Mouse (Mus musculus) left cerebral cortex, postnatal 25 days (tissue): ENCODE results near the gene Abcc4. TPM values are rescaled to one million over a fixed set of nuclear protein-coding genes. Genes with fewer than 3 reads are reported as not detected.

Source experiments
- DNase-seq, 2 experiments: peaks; one replicate each; pipeline ENCODE4 v3.0.0; 2022; ENCODE audit warnings: low spot score in 2 of 2, mixed read lengths in 1 of 2
- intact Hi-C: fragments of 180-260 bp; cut with DNase I; formaldehyde crosslinking; loops from one replicate; pipeline ENCODE4 v1.15.1; 2025
- total RNA-seq, 2 experiments: library from RNA; stranded (reverse); gene quantifications; 2 replicates each; pipeline ENCODE4 v1.2.3; 2021

The Abcc4 gene
- total RNA-seq, 2 experiments from 2014 or later: 7.5 to 10.2 TPM

- intact Hi-C loops: no loop called here
- DNase-seq: no peak
Measured at GRCm38 (mm10) chr14:118713869-118714268, 7.8 kb upstream of the Abcc4 start.

- DNase-seq: no peak
- intact Hi-C loops: no loop called here
Measured at GRCm38 (mm10) chr14:118713408-118713807, 7.4 kb upstream of the Abcc4 start.

- DNase-seq: no peak
- intact Hi-C loops: no loop called here
Measured at GRCm38 (mm10) chr14:118712889-118713288, 6.9 kb upstream of the Abcc4 start.

- no peak for DNase-seq
- intact Hi-C loops: no loop called here
Measured at GRCm38 (mm10) chr14:118710945-118711344, 4.9 kb upstream of the Abcc4 start.

- intact Hi-C loops: loop anchor here (5.0 kb wide), 2 partner anchors 43 to 92 kb away; no protein-coding TSS in a partner anchor
Measured at GRCm38 (mm10) chr14:118709736-118710135, 3.7 kb upstream of the Abcc4 start.

GRCm38 (mm10) chr14:118708126-118708525 is 2.1 kb upstream of the Abcc4 start:
- no peak for DNase-seq
- intact Hi-C loops: loop anchor here (5.0 kb wide), 2 partner anchors 44 to 91 kb away; no protein-coding TSS in a partner anchor

More at GRCm38 (mm10) chr14:118709736-118710135, 3.7 kb upstream of the Abcc4 start:
- DNase-seq: peak; percentile 87 to 96

- intact Hi-C loops: loop anchor here (5.0 kb wide), 2 partner anchors 45 to 90 kb away; no protein-coding TSS in a partner anchor
Measured at GRCm38 (mm10) chr14:118706962-118707361, 943 bp upstream of the Abcc4 start.

DNA sequence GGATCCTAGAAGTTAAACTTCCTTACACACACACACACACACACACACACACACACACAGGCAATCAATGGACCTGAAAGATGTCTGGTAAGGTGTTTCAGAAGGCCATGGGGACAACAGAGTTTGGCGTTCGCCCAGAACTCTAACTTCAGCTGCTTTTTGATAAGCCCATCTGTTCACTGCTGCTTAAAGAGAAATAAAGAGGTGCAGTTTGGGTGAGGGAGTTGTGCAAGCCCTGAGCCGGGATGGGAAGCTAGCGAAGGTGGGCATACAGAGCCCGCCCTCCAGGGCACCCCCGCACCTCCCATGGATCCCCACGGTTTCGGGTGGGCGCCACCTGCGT is 583 bp downstream of the Abcc4 start:
- intact Hi-C loops: loop anchor here (5.0 kb wide), 2 partner anchors 47 to 88 kb away; no protein-coding TSS in a partner anchor
- no peak for DNase-seq

More at GRCm38 (mm10) chr14:118706962-118707361, 943 bp upstream of the Abcc4 start:
- DNase-seq: no peak

DNA sequence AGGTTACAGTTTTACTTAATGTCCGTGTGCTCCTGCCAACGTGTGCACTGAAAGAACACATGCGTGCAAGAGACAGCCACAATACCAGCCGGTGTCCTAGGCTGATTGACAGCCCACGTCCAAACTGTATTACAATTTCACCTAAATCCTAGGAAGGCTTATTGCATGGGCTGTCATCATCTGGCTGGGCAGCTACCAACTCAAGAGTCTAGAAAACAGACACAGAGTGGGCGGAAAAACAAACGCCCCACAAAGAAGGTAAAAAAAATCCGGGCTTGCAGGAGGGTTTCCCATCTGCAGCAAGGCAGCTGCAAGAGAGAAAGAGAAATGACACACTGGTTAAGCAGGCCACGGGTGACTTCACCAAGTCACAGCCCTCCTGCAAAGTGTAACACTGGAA is 2.7 kb downstream of the Abcc4 start:
- DNase-seq: peak in 1 of 2 experiments; percentile 30
- intact Hi-C loops: no loop called here

DNA sequence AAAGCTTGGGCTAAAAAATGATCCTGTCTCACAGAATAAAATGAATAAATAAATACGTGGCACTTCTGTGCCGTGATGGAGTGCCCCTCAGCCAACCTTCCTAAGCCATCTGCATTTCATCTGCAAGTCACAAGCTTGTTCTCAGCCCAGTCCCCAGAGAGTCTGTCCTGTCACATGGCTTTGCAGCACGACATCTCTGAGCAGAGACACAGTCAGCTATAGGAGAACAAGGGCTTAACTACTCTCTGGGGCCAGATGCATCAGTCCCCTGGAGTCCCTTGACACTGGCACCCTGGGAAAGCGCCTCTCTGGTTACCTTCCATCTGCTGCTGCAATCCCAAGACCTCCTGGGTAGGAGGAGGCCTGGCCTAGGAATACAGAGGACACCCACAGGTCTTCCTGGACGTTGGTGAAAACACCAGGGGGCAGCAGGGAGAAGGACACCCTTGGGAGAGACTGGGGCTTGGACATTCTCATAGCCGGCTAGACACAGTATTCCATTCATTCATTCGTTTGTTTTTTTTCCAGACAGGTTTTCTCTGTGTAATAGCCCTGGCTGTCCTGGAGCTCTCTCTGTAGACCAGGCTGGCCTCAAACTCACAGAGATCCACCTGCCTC is 3.9 kb downstream of the Abcc4 start:
- intact Hi-C loops: loop anchor here (2.0 kb wide), 1 partner anchor 63 kb away; no protein-coding TSS in a partner anchor
- DNase-seq: peak in 1 of 2 experiments; percentile 15

DNA sequence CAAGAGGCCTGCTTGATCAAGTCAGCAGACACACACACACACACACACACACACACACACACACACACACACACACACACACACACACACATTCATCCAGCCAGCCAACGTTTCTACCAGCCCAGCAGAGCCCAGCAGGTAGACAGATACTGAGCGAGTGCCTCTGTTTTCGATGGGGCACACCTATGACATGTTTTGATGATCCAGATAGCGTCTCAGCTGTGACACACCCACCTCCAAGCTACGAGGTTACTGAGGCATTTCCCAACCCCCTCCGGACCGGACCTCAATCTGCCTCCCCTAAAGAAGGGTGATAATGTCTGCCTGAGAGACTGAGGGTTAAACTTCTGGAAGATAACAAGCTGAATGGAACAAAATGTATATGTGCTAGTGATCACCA is 5.4 kb downstream of the Abcc4 start:
- intact Hi-C loops: loop anchor here (2.0 kb wide), 1 partner anchor 64 kb away; no protein-coding TSS in a partner anchor
- DNase-seq: no peak

DNA sequence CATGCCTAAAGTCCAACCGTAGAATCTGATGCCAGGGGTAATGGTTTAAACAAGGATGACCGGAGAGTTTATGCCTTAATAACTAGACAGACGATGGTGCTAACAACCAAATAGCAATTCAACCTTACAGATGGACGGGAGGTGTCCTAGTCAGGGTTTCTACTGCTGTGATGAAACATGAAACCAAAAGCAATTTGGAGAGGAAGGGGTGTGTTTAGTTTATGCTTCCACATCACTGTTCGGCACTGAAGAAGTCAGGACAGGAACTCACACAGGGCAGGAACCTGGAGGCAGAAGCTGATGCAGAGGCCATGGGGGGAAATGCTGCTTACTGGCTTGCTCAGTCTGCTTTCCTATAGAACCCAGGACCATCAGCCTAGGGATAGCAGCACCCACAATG is 6.1 kb downstream of the Abcc4 start:
- no peak for DNase-seq
- intact Hi-C loops: loop anchor here (2.0 kb wide), 1 partner anchor 65 kb away; no protein-coding TSS in a partner anchor

DNA sequence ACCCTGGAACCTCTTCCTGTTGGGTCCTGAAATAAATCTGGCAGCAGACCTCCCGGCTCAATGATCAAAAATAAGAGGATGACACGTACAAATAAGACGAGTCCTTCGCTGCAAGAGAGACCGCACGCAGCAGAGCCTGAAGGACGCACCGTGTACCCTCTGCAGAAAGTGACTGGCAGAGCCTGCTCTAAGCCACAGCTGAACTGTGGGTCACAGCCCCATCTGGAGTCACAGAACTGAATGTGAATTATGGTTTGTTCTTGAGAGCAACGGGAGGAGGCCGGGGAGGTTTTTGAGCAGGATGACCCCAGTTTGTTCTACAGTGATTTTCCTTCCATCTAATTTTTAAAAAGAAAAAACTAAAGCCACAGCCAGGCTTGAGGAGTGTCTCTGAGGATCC is 6.5 kb downstream of the Abcc4 start:
- intact Hi-C loops: no loop called here
- no peak for DNase-seq

DNA sequence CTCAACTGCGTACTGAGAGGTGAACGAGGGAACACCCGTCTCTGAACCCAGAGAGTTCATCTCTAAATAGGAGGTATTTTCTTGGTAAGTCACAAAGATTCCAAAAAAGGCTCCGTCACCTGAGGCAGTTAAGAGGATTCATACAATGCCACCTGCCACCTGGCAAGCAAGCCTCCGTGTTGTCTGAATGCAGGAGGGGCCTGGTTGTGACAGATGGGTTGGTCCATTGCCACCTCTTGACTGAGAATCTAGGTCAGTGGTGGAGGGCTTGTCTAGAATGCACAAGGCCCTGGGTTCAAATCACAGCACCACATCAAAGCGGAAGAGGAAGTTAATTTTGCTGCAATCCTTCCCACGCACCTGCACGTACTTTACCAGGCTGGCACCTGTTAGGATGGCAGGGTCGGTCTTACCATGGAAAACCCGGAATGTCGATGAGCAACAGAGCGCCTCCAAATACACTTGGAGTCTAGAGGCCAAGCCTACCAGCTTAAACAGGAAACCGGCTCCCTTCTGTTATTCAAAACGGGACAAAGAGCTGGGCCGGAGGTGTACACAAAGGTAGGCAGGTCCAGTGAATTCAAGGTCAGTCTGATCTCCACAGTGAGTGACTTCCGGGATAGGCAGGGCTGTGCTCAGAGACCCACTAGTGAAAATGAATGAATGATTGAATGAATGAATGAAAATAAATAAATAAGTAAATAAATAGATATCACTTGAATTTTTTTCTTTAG is 9.3 kb downstream of the Abcc4 start:
- no peak for DNase-seq
- intact Hi-C loops: no loop called here

- no peak for DNase-seq
- intact Hi-C loops: no loop called here
Measured at GRCm38 (mm10) chr14:118695866-118696265, 10.2 kb downstream of the Abcc4 start.

DNA sequence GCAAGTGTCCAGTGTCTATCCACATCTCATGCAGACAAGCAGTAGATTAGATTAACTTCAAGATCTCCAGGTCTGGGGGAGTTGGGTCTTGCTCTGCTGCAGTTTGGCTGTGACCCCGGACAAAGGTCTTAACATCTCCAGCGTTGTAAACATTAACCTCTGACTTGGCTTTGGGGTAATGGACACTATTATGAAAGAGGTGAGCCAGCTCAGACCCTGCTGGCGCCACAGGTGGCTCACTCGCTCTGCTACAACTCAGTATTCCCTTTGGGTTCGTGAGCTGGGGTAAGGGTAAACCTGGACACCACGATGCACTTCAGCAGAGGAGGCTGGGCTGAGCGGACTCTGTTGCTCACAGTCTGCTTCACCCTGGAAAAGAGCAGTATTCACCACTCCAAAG is 11.7 kb downstream of the Abcc4 start:
- DNase-seq: no peak
- intact Hi-C loops: no loop called here

GRCm38 (mm10) chr14:118691910-118692309 is 14.1 kb downstream of the Abcc4 start:
- intact Hi-C loops: no loop called here
- no peak for DNase-seq

DNA sequence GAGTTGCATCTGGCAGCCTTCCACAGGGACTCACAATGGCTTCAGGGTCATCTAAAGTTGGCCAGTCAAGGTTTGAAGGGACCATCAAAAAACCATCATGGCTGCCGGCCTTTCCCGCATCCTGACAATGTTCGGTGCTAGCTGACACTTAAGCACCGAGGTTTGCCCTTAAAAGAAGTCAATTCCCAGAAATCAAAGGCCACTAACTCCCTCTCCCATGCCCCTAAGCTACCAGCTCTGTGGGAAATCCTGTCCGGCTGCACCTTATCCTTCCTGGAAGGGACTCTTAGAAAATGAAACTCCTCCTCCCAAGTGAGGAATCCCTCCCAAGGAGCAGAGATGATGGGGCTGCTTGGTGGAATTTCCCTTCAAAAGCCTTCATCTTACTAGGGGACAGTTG is 14.6 kb downstream of the Abcc4 start:
- intact Hi-C loops: no loop called here

DNA sequence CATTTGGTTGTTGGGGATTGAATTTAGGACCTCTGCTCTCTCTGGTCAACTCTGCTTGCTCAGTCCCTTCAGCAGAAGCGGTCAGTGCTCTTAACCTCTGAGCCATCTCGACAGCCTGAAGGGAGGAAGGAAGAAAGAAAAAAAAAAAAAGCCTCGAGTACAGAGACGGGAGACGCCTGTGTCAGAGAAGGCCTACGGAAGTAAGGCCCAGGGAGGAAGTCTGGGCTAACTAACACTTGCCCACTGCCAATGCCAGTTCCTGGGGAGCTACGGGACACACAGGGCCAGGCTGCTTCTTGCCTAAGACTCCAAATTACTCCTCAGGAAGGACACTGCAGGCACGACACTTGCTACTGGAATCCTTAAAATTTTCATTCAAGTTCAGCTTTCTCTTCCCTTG is 15.1 kb downstream of the Abcc4 start:
- DNase-seq: no peak
- intact Hi-C loops: no loop called here

More for the DNA sequence above, 14.6 kb downstream of the Abcc4 start:
- no peak for DNase-seq

DNA sequence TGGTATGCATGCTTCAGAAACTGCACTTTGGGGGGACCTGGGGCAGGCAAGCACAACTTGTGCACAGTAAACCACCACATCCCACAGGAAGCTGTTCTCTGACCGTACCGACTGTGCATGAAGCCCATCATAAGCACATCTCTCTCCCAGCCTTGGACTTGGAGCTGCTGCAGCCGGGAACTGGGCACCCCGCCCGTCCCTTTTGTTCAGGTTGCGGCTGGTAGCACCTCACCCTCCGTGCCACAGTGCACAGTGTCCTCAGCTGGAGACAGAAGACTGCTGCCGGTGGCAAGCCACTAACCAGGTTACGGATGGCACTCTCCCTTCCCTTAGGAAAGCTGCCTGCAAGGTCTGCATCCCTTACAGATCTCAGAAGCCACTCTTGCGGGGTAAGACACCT is 15.7 kb downstream of the Abcc4 start:
- intact Hi-C loops: no loop called here
- DNase-seq: no peak

DNA sequence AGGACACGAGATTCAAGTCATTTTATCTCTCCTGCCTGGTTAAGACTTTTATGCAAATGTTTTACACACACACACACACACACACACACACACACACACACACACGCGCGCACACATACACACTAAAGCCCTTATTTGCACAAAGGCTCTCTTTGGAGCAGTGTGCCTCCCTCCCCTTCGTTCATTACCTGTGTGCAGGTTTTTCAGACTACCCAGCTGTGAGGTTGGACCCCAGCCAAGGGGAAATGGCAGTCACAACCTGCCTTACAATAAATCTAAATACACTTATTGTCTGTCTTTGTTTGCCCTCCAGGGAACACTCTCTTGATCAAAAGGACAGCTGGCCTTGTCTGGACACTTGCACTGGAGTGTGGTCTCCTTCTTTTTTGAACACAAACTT is 17.4 kb downstream of the Abcc4 start:
- intact Hi-C loops: no loop called here
- no peak for DNase-seq
